Mouse (Mus musculus) heart, embryonic 14.5 days (tissue): ENCODE data around the gene Olfr272. TPM values are rescaled to one million over a fixed set of nuclear protein-coding genes. Genes with fewer than 3 reads are reported as not detected.

Source experiments
- ATAC-seq: fragments of 200-750 bp; cut with Nextera tagmentation; 2 replicates; pipeline ENCODE4 v1.8.0; 2017; ENCODE audit warnings: low read depth, moderate TSS enrichment; ENCODE audit not compliant: insufficient number of reproducible peaks, insufficient read depth, low FRiP score
- H3K27ac ChIP-seq, 2 experiments: fragments of 200-500 bp in 1 of 2; fragments of 300-500 bp in 1 of 2; sonication (generic) in 1 of 2; replicated peaks in 1 of 2; 2 replicates each; pipeline ENCODE4 v1.5.1; 2012 to 2014; ENCODE audit warnings: low read depth in 2 of 2, low read length in 2 of 2, control low read depth in 1 of 2, mild to moderate bottlenecking in 1 of 2, mixed read lengths in 1 of 2; ENCODE audit not compliant: control insufficient read depth in 1 of 2, insufficient read depth in 1 of 2
- H3K27me3 ChIP-seq: fragments of 300-500 bp; sonication (generic); 2 replicates; pipeline ENCODE4 v1.6.1; 2014; ENCODE audit warnings: mild to moderate bottlenecking, low read length, control low read depth; ENCODE audit not compliant: control insufficient read depth, insufficient read depth
- H3K36me3 ChIP-seq: fragments of 300-500 bp; sonication (generic); 2 replicates; pipeline ENCODE4 v1.6.1; 2014; ENCODE audit warnings: mild to moderate bottlenecking, control low read depth, low read length, mixed read lengths; ENCODE audit not compliant: control insufficient read depth, insufficient read depth
- H3K4me1 ChIP-seq, 2 experiments: fragments of 200-500 bp in 1 of 2; fragments of 300-500 bp in 1 of 2; sonication (generic) in 1 of 2; 2 replicates each; pipeline ENCODE4 v1.6.1; 2012 to 2014; ENCODE audit warnings: low read length in 2 of 2, control low read depth in 1 of 2, mixed read lengths in 1 of 2; ENCODE audit not compliant: control insufficient read depth in 2 of 2, insufficient read depth in 2 of 2
- H3K4me2 ChIP-seq: fragments of 300-500 bp; sonication (generic); 2 replicates; pipeline ENCODE4 v1.6.1; 2014; ENCODE audit warnings: mild to moderate bottlenecking, low read length
- H3K4me3 ChIP-seq, 2 experiments: fragments of 200-500 bp in 1 of 2; fragments of 300-500 bp in 1 of 2; sonication (generic) in 1 of 2; 2 replicates each; pipeline ENCODE4 v1.5.1; 2012 to 2014; ENCODE audit warnings: low read length in 2 of 2, mild to moderate bottlenecking in 2 of 2, control low read depth in 1 of 2, low read depth in 1 of 2, moderate library complexity in 1 of 2; ENCODE audit not compliant: control insufficient read depth in 1 of 2, insufficient read depth in 1 of 2
- H3K9ac ChIP-seq: fragments of 300-500 bp; sonication (generic); 2 replicates; pipeline ENCODE4 v1.6.1; 2014; ENCODE audit warnings: mild to moderate bottlenecking, low read length
- H3K9me3 ChIP-seq: fragments of 300-500 bp; sonication (generic); 2 replicates; pipeline ENCODE4 v1.6.1; 2016; ENCODE audit warnings: low read length, control low read depth; ENCODE audit not compliant: control insufficient read depth
- WGBS: fragments of 180-500 bp; shearing (Covaris S2); extraction: QIAGEN DNeasy Blood & Tissue Kit; methylation state at CpG from one replicate; pipeline ENCODE4 v1.1.7; 2014; 5-methylcytosine and 5-hydroxymethylcytosine counted together
- polyA plus RNA-seq: library from polyadenylated mRNA; unstranded; fragments of >200 nt; fragmentation: Nextera tagmentation; extraction: Ambion mirVana; gene quantifications from 2 replicates; pipeline ENCODE4 v1.2.1, GENCODE M21; 2014

Olfr272 gene
- not detected in 2 replicates for polyA plus RNA-seq

- H3K4me1 ChIP-seq = no peaks in the 10 kb centered on the region
- H3K36me3 ChIP-seq = no peaks in the 10 kb centered on the region
- no peak within 1 kb of the TSS for H3K27ac ChIP-seq
- H3K4me2 ChIP-seq = no peak within 1 kb of the TSS
- no peaks in the 10 kb centered on the region for H3K9me3 ChIP-seq
- no peak within 1 kb of the TSS for H3K9ac ChIP-seq
- no peaks in the 10 kb centered on the region for H3K27me3 ChIP-seq
- ATAC-seq = no peak
- 79% methylated on average over 2 of the region's 2 CpGs for WGBS
- H3K4me3 ChIP-seq = no peak within 1 kb of the TSS
Observed at GRCm38 (mm10) chr4:52919078-52919477, at the start of gene Olfr272. Olfr272 (minus strand) TSS chr4:52919178.

- Histone ChIP-seq H3K27ac (no peak within 1 kb of the TSS), H3K9me3 (no peaks in the 10 kb centered on the region), H3K36me3 (no peaks in the 10 kb centered on the region), H3K4me3 (no peak within 1 kb of the TSS), H3K27me3 (no peaks in the 10 kb centered on the region), H3K4me2 (no peak within 1 kb of the TSS), H3K9ac (no peak within 1 kb of the TSS), H3K4me1 (no peaks in the 10 kb centered on the region)
- ATAC-seq = no peak
Observed at GRCm38 (mm10) chr4:52964247-52964646, 45.3 kb upstream of the Olfr272 start, which contains the start of gene Olfr270. Olfr270 (plus strand) TSS chr4:52964547.

GRCm38 (mm10) chr4:52958693-52959092 is 39.7 kb upstream of the Olfr272 start:
- no peak overlapping the region for H3K4me2 ChIP-seq
- H3K9me3 ChIP-seq = no peaks in the 10 kb centered on the region
- no peak overlapping the region for H3K9ac ChIP-seq
- no peaks in the 10 kb centered on the region for H3K4me1 ChIP-seq
- H3K4me3 ChIP-seq = no peak overlapping the region
- no peaks in the 10 kb centered on the region for H3K36me3 ChIP-seq
- no peak overlapping the region for H3K27ac ChIP-seq
- H3K27me3 ChIP-seq = no peaks in the 10 kb centered on the region
- 37% methylated on average over 4 of the region's 4 CpGs for WGBS
- ATAC-seq = no peak

- H3K4me2 ChIP-seq = no peak overlapping the region
- no peak overlapping the region for H3K27ac ChIP-seq
- H3K27me3 ChIP-seq = no peaks in the 10 kb centered on the region
- no peaks in the 10 kb centered on the region for H3K4me1 ChIP-seq
- H3K36me3 ChIP-seq = no peaks in the 10 kb centered on the region
- H3K9me3 ChIP-seq = no peaks in the 10 kb centered on the region
- 72% methylated on average over 2 of the region's 2 CpGs for WGBS
- no peak overlapping the region for H3K9ac ChIP-seq
- H3K4me3 ChIP-seq = no peak overlapping the region
- ATAC-seq = no peak
Observed at GRCm38 (mm10) chr4:52949005-52949404, 30.0 kb upstream of the Olfr272 start.

- no peak overlapping the region for H3K4me2 ChIP-seq
- no peaks in the 10 kb centered on the region for H3K4me1 ChIP-seq
- no peak overlapping the region for H3K9ac ChIP-seq
- H3K27ac ChIP-seq = no peak overlapping the region
- ATAC-seq = no peak
- no peaks in the 10 kb centered on the region for H3K36me3 ChIP-seq
- no peaks in the 10 kb centered on the region for H3K9me3 ChIP-seq
- H3K4me3 ChIP-seq = no peak overlapping the region
- no peaks in the 10 kb centered on the region for H3K27me3 ChIP-seq
Observed at GRCm38 (mm10) chr4:52946665-52947064, 27.7 kb upstream of the Olfr272 start.

GRCm38 (mm10) chr4:52930480-52930879 is 11.5 kb upstream of the Olfr272 start:
- H3K36me3 ChIP-seq = no peaks in the 10 kb centered on the region
- no peaks in the 10 kb centered on the region for H3K27me3 ChIP-seq
- no peak overlapping the region for H3K4me2 ChIP-seq
- H3K4me3 ChIP-seq = no peak overlapping the region
- no peak overlapping the region for H3K27ac ChIP-seq
- H3K4me1 ChIP-seq = no peaks in the 10 kb centered on the region
- no peak overlapping the region for H3K9ac ChIP-seq
- WGBS = 84% methylated on average over 4 of the region's 4 CpGs
- no peak for ATAC-seq
- H3K9me3 ChIP-seq = no peaks in the 10 kb centered on the region

- no peak overlapping the region for H3K4me3 ChIP-seq
- H3K9ac ChIP-seq = no peak overlapping the region
- H3K36me3 ChIP-seq = no peaks in the 10 kb centered on the region
- H3K27me3 ChIP-seq = no peaks in the 10 kb centered on the region
- no peak overlapping the region for H3K27ac ChIP-seq
- no peak overlapping the region for H3K4me2 ChIP-seq
- WGBS = 80% methylated on average over 2 of the region's 2 CpGs
- ATAC-seq = no peak
- H3K4me1 ChIP-seq = no peaks in the 10 kb centered on the region
- no peaks in the 10 kb centered on the region for H3K9me3 ChIP-seq
Observed at GRCm38 (mm10) chr4:52917311-52917688, 1.7 kb downstream of the Olfr272 start.

GRCm38 (mm10) chr4:52916659-52917310 is 2.2 kb downstream of the Olfr272 start:
- no peaks in the 10 kb centered on the region for H3K9me3 ChIP-seq
- ATAC-seq = no peak
- H3K36me3 ChIP-seq = no peaks in the 10 kb centered on the region
- no peak overlapping the region for H3K4me2 ChIP-seq
- H3K4me1 ChIP-seq = no peaks in the 10 kb centered on the region
- H3K27ac ChIP-seq = no peak overlapping the region
- H3K27me3 ChIP-seq = no peaks in the 10 kb centered on the region
- no peak overlapping the region for H3K9ac ChIP-seq
- no peak overlapping the region for H3K4me3 ChIP-seq
- WGBS = 77% methylated on average over 6 of the region's 6 CpGs
